Mouse (Mus musculus): Measurements from ENCODE around the gene Hes7.

GRCm38 (mm10) chr11:69087597-69087996 is 32.6 kb upstream of the Hes7 start:
- TF ChIP-seq POLR2AphosphoS2 (IDR thresholded peaks at IDR 0.05; ENCODE audit: low read length) (no peak), CTCF (IDR thresholded peaks at IDR 0.05 in 2 of 3, conservative IDR thresholded peaks at IDR 0.05 in 1 of 3; ENCODE audit: control insufficient read depth in 1 of 3, insufficient read depth in 1 of 3, low read depth in 2 of 3, low read length in 3 of 3, poor library complexity in 1 of 3, severe bottlenecking in 1 of 3) (no peak), BHLHE40 (IDR thresholded peaks at IDR 0.05; ENCODE audit: borderline replicate concordance, low read depth, low read length) (no peak), MEF2A (IDR thresholded peaks at IDR 0.05; ENCODE audit: extremely low read depth, insufficient replicate concordance, low read depth, low read length, poor library complexity, severe bottlenecking) (no peak), ZC3H11A (IDR thresholded peaks at IDR 0.05; ENCODE audit: low read depth, low read length) (no peak), TBP (IDR thresholded peaks at IDR 0.05; ENCODE audit: low read depth, low read length) (no peak), E2F4 (IDR thresholded peaks at IDR 0.05; ENCODE audit: borderline replicate concordance, low read depth, low read length) (no peak), USF1 (IDR thresholded peaks at IDR 0.05; ENCODE audit: low read depth, low read length) (peak; percentile 25; the same call in 1 of the 2 replicates), MXI1 (IDR thresholded peaks at IDR 0.05; ENCODE audit: low read depth, low read length) (no peak)
